Mouse (Mus musculus) hindbrain, embryonic 10.5 days (tissue): Measurements from ENCODE around the gene D430042O09Rik. TPM values are rescaled to one million over a fixed set of nuclear protein-coding genes. Genes with fewer than 3 reads are reported as not detected.

ENCODE experiments used
- DNase-seq: peaks from one replicate; pipeline ENCODE4 v3.0.0-alpha.2; 2017; ENCODE audit warnings: low spot score
- H3K27ac ChIP-seq: fragments of 300-500 bp; sonication (generic); 2 replicates; pipeline ENCODE4 v1.5.1; 2016; ENCODE audit warnings: mild to moderate bottlenecking, moderate library complexity
- H3K27me3 ChIP-seq: fragments of 300-500 bp; sonication (generic); 2 replicates; pipeline ENCODE4 v1.6.1; 2016; ENCODE audit warnings: mild to moderate bottlenecking; ENCODE audit not compliant: poor library complexity, insufficient read depth, severe bottlenecking
- H3K36me3 ChIP-seq: fragments of 300-500 bp; sonication (generic); 2 replicates; pipeline ENCODE4 v1.6.1; 2016; ENCODE audit warnings: mild to moderate bottlenecking, moderate library complexity
- H3K4me1 ChIP-seq: fragments of 300-500 bp; sonication (generic); replicated peaks from 2 replicates; pipeline ENCODE4 v1.6.1; 2016; ENCODE audit warnings: mild to moderate bottlenecking
- H3K4me3 ChIP-seq: fragments of 300-500 bp; sonication (generic); 2 replicates; pipeline ENCODE4 v1.5.1; 2016; ENCODE audit warnings: mild to moderate bottlenecking, moderate library complexity
- H3K9me3 ChIP-seq: fragments of 300-500 bp; sonication (generic); 2 replicates; pipeline ENCODE4 v1.6.1; 2016; ENCODE audit warnings: mild to moderate bottlenecking, moderate library complexity
- WGBS: fragments of 180-500 bp; shearing (Covaris S2); methylation state at CpG from one replicate; pipeline ENCODE4 v1.1.7; 2016; 5-methylcytosine and 5-hydroxymethylcytosine counted together
- polyA plus RNA-seq: library from polyadenylated mRNA; unstranded; fragments of >200 nt; fragmentation: Nextera tagmentation; extraction: Ambion mirVana; gene quantifications from 2 replicates; pipeline ENCODE4 v1.2.1, GENCODE M21; 2016

Gene D430042O09Rik
- polyA plus RNA-seq, 1 experiment from 2014 or later, result 11.8 TPM

DNA sequence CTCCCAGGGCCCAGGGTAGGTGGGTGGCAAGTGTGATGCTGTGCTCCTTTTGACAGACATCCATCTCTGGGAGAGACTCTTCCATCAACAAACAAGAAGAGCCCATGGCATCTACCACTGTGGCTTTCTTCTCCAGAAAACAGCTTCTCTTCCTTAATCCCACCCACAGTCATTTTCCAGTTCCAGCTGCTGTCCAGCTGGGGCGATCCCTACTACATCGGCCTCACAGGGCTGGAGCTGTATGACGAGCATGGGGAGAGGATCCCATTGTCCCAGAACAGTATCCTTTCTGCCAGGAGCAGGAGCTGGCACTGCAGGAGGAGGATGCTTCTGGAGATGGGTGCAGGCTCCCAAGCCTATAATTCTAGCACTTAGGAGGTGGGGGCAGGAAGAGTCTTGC is 160.9 kb downstream of the D430042O09Rik start:
- 80% methylated on average over 3 of the region's 3 CpGs for WGBS
- no peak for DNase-seq
- H3K4me1 ChIP-seq, result peaks cover 51% of the 10 kb centered on the region
- no peaks in the 10 kb centered on the region for H3K27me3 ChIP-seq
- H3K36me3 ChIP-seq, result 0 out of 2 replicates have a peak, but pooled peaks cover 3% of the 10 kb centered on the region
- H3K27ac ChIP-seq, result no peak overlapping the region
- no peak overlapping the region for H3K4me3 ChIP-seq
- no peaks in the 10 kb centered on the region for H3K9me3 ChIP-seq

DNA sequence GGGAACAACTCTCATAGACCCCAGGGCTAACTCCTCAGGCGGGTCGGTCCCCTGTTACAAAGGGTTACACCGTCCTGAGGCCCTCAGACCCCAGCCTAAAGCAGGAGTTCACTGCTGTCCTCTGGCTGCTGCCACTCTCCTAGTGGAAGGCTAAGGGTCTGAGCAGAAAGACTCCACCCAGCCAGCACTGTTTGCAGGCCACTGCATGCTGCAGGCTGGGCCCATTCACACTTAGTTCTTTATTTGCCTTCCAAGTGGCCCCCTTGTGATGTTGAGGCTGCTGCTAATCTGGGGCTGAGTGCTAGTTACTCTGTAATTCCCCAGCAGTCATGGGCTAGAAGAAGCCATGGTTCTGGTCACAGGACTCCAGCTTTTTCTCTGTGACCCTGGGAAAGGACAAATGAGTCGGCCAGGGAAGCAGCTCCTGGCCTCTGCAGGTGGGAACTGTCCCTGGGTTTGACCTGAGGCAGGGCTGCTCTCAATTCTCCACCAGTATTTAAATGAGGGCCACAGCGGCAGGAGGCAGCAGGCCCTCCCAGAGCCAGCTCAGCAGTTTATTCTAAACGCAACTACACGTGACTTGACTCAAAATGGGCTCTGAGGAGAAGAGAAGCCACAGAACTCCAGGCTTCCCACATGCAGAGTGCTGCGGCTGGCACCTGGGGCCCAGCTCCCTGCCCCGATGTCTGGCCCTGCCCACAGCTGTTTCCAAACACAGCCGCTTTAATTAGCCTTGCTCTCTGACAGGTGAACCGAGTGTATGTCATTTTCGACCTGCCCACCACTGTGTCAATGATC is 163.9 kb downstream of the D430042O09Rik start:
- Histone ChIP-seq H3K9me3 (no peaks in the 10 kb centered on the region), H3K27ac (peak overlapping the region; percentile 79)
- no peak for DNase-seq

GRCm38 (mm10) chr7:125872202-125872580 is 164.5 kb downstream of the D430042O09Rik start:
- Histone ChIP-seq H3K4me1 (peaks cover 39% of the 10 kb centered on the region), H3K9me3 (no peaks in the 10 kb centered on the region), H3K27me3 (no peaks in the 10 kb centered on the region), H3K4me3 (no peak overlapping the region), H3K27ac (peak overlapping the region; percentile 79; the same call in 1 of the 2 replicates), H3K36me3 (no peaks in the 10 kb centered on the region)
- DNase-seq, result no peak
- WGBS, result 71% methylated on average over 6 of the region's 6 CpGs

More for the DNA sequence above, 163.9 kb downstream of the D430042O09Rik start:
- WGBS, result 26% methylated on average over 12 of the region's 12 CpGs
- no peaks in the 10 kb centered on the region for H3K36me3 ChIP-seq
- no peak overlapping the region for H3K4me3 ChIP-seq
- H3K4me1 ChIP-seq, result peaks cover 39% of the 10 kb centered on the region
- H3K27me3 ChIP-seq, result no peaks in the 10 kb centered on the region

DNA sequence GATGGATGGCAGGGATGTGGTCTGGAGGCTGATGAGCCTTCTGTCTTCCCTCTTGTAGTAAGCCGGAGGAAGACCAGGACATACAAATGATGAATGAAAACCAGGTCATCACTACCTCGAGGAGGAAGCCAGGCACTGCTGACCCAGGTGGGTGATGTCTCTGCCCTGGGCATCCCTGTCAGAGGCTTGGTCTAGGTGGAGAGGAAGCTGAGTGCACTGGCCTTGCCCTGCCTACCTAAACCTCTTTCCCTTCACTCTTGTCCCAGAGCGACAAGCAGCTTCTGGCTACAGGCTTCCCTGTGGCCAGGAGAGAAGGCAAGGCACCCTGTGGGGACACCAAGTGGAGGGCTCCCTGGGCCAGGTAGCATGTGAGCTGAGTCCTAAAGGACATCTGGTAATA is 165.2 kb downstream of the D430042O09Rik start:
- no peak for DNase-seq
- peaks cover 43% of the 10 kb centered on the region for H3K4me1 ChIP-seq
- no peaks in the 10 kb centered on the region for H3K36me3 ChIP-seq
- no peaks in the 10 kb centered on the region for H3K9me3 ChIP-seq
- H3K4me3 ChIP-seq, result no peak overlapping the region
- 85% methylated on average over 3 of the region's 3 CpGs for WGBS
- H3K27ac ChIP-seq, result peak overlapping the region; percentile 79
- H3K27me3 ChIP-seq, result no peaks in the 10 kb centered on the region

DNA sequence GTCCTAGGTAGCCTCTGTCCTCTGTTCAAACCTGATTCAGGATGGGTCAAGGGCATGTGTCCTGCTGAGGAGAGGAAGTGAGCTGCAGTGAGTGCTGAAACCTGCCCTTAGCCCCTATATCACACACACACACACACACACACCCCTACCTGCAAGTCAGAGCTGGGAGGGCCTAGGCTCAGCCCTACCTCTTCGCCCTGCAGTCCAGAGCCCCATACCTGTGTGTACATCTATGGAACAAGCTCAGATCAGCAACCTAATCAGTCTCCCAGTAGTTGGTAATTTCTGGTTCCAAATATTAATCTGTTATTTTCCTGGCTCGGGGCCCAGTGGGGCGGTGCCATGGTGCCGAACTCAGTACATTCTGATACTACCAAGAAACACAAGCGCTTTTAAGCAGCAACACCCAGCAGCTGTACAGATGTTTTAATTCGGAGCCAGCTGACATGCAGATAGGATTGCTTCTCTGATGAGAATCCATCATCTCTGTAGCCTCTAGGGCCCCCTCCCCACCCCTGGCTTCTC is 166.3 kb downstream of the D430042O09Rik start:
- Histone ChIP-seq H3K27ac (no peak overlapping the region), H3K36me3 (no peaks in the 10 kb centered on the region), H3K27me3 (no peaks in the 10 kb centered on the region), H3K4me1 (peaks cover 46% of the 10 kb centered on the region), H3K4me3 (no peak overlapping the region), H3K9me3 (no peaks in the 10 kb centered on the region)
- 93% methylated on average over 6 of the region's 6 CpGs for WGBS
- no peak for DNase-seq

GRCm38 (mm10) chr7:125878040-125878439 is 170.4 kb downstream of the D430042O09Rik start:
- WGBS, result 77% methylated on average over 4 of the region's 4 CpGs
- H3K4me3 ChIP-seq, result no peak overlapping the region
- H3K36me3 ChIP-seq, result no peaks in the 10 kb centered on the region
- H3K9me3 ChIP-seq, result no peaks in the 10 kb centered on the region
- DNase-seq, result no peak
- no peak overlapping the region; the same call in 1 of the 2 replicates for H3K27ac ChIP-seq
- no peaks in the 10 kb centered on the region for H3K27me3 ChIP-seq
- peaks cover 17% of the 10 kb centered on the region; the same call in 1 of the 2 replicates for H3K4me1 ChIP-seq

DNA sequence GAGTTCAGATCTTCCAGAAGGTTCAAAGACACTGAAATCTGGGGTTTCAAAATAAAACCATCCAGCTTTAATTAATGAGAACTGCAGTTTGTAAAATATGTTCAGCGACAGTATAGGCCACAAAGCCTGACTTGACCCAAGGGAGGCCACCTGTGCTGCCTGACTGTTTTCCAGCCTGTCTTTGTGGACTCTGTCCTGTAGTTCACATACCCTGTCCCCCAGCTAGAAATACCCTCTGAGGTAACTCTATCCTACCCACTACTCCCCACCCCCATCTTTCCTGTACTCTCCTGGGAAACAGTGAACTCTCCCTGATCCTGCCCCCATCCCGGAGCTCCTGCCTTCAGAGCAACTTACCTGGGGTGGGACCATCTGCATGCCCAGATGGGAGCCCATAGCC is 175.5 kb downstream of the D430042O09Rik start:
- peak overlapping the region; percentile 60; the same call in 1 of the 2 replicates for H3K27ac ChIP-seq
- no peaks in the 10 kb centered on the region for H3K9me3 ChIP-seq
- DNase-seq, result no peak
- peaks cover 34% of the 10 kb centered on the region for H3K4me1 ChIP-seq
- H3K27me3 ChIP-seq, result no peaks in the 10 kb centered on the region
- H3K4me3 ChIP-seq, result no peak overlapping the region
- WGBS, result 74% methylated on average over 2 of the region's 2 CpGs
- no peaks in the 10 kb centered on the region for H3K36me3 ChIP-seq

DNA sequence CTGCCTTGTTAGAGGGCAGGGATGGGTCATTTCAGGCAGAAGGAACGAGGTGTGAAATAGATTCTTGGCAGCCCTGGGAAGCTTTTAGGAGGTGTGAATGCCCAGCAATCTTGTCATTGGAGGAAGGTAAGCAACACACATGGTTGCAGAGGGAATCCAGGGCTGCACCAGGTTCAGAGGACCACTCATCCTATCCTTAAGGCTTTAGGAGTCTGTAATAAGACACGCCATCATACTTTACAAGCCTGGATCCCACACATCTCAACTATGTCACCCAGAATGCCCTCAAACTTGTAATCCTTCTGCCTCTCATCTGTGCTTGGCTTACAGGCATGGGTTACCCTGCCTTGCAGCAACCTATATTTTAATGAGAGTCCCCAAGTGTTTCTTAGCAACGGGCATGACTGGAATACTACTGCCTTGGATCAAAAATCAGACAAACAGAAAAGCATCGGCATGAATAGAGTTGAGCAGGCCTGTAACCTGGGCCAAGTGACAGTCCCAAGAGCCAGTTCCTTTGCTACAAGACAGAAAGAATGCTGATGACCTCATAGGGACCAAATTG is 178.5 kb downstream of the D430042O09Rik start:
- no peak overlapping the region for H3K4me3 ChIP-seq
- H3K36me3 ChIP-seq, result no peaks in the 10 kb centered on the region
- no peaks in the 10 kb centered on the region for H3K27me3 ChIP-seq
- no peaks in the 10 kb centered on the region for H3K9me3 ChIP-seq
- no peak for DNase-seq
- WGBS, result 77% methylated on average over 4 of the region's 4 CpGs
- peak overlapping the region; percentile 76 for H3K27ac ChIP-seq
- H3K4me1 ChIP-seq, result peaks cover 42% of the 10 kb centered on the region

GRCm38 (mm10) chr7:125887124-125887523 is 179.4 kb downstream of the D430042O09Rik start:
- no peaks in the 10 kb centered on the region for H3K9me3 ChIP-seq
- 53% methylated on average over 4 of the region's 4 CpGs for WGBS
- peak overlapping the region; percentile 76; the same call in 1 of the 2 replicates for H3K27ac ChIP-seq
- no peaks in the 10 kb centered on the region for H3K36me3 ChIP-seq
- no peak overlapping the region for H3K4me3 ChIP-seq
- peaks cover 42% of the 10 kb centered on the region for H3K4me1 ChIP-seq
- H3K27me3 ChIP-seq, result no peaks in the 10 kb centered on the region
- peak; percentile 42 for DNase-seq

DNA sequence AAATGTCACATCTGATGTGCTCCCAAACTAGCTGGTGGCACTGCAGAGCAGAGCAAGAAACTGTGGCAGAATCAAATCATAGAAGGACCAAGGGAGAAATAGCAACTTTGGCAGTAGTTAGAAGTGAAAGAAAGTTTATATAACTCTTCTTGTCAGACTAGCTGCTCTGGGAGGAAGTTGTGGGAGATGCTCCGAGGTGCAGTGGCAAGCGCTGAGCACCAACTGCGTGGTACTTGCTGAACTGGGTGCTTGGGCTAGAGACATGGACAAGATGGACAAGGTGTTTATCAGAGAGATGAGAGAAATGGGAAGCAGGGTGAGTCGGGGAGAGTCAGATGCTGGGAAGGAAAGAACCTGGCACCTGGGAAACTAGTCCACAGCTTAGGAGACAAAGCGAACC is 180.1 kb downstream of the D430042O09Rik start:
- Histone ChIP-seq H3K9me3 (no peaks in the 10 kb centered on the region), H3K27me3 (no peaks in the 10 kb centered on the region), H3K36me3 (no peaks in the 10 kb centered on the region), H3K27ac (peak overlapping the region; percentile 9; the same call in 1 of the 2 replicates), H3K4me1 (peaks cover 45% of the 10 kb centered on the region), H3K4me3 (no peak overlapping the region)
- DNase-seq, result no peak
- WGBS, result 89% methylated on average over 5 of the region's 5 CpGs

DNA sequence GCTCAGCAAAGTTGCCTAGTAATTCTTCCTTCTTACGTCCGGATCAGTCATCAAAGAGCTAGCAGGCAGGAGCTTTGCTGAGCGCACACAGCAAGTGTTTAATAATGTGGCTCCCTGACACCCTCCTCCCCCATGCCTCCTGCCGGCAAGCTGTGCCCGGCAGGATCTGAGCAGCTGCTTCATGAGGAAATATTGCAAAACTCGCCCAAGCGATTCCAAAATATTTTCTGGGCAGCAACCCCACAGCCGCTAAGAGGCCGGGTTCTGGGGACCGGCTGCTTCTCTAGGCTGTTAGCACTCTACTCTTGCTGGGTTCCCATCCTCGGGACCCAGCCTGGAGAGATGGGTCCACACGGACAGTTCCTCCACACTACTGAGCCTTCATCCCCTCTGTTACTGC is 180.7 kb downstream of the D430042O09Rik start:
- Histone ChIP-seq H3K9me3 (no peaks in the 10 kb centered on the region), H3K36me3 (no peaks in the 10 kb centered on the region), H3K4me3 (no peak overlapping the region), H3K27me3 (no peaks in the 10 kb centered on the region), H3K4me1 (peaks cover 48% of the 10 kb centered on the region), H3K27ac (peak overlapping the region; percentile 9; the same call in 1 of the 2 replicates)
- WGBS, result 70% methylated on average over 12 of the region's 12 CpGs
- no peak for DNase-seq

- 96% methylated on average over 5 of the region's 5 CpGs for WGBS
- peaks cover 13% of the 10 kb centered on the region for H3K4me1 ChIP-seq
These were observed 185.9 kb downstream of the D430042O09Rik start for GRCm38 (mm10) chr7:125893621-125894020.

GRCm38 (mm10) chr7:125897059-125897458 is 189.4 kb downstream of the D430042O09Rik start:
- 87% methylated on average over 4 of the region's 4 CpGs for WGBS
- no peak for DNase-seq
- no peaks in the 10 kb centered on the region for H3K9me3 ChIP-seq
- H3K4me1 ChIP-seq, result peaks cover 22% of the 10 kb centered on the region; the same call in 1 of the 2 replicates
- no peak overlapping the region for H3K27ac ChIP-seq
- H3K27me3 ChIP-seq, result no peaks in the 10 kb centered on the region
- H3K4me3 ChIP-seq, result no peak overlapping the region
- H3K36me3 ChIP-seq, result no peaks in the 10 kb centered on the region

More at GRCm38 (mm10) chr7:125893621-125894020, 185.9 kb downstream of the D430042O09Rik start:
- H3K36me3 ChIP-seq, result no peaks in the 10 kb centered on the region
- no peak overlapping the region for H3K4me3 ChIP-seq
- DNase-seq, result no peak
- H3K9me3 ChIP-seq, result no peaks in the 10 kb centered on the region
- no peak overlapping the region for H3K27ac ChIP-seq
- no peaks in the 10 kb centered on the region for H3K27me3 ChIP-seq
